Mouse (Mus musculus) cerebellum, adult 2 months (tissue): ENCODE measurements at regions not wholly inside any gene's neighbourhood (a gene's known extent, or its start where the extent isn't known, plus 50 kb on each side); places are given as distances from the start of the nearest gene placed in this dataset.

Experiments used
- CTCF ChIP-seq: fragments of 200-500 bp; IDR thresholded peaks from 2 replicates; pipeline ENCODE4 v1.5.1; 2011; ENCODE audit warnings: low read depth, mild to moderate bottlenecking, control low read depth, low read length, moderate library complexity, borderline replicate concordance; ENCODE audit not compliant: insufficient read depth
- POLR2A ChIP-seq: fragments of 200-500 bp; IDR thresholded peaks from 2 replicates; pipeline ENCODE4 v1.6.1; 2011; ENCODE audit warnings: low read length, control low read depth, borderline replicate concordance; ENCODE audit not compliant: insufficient read depth

GRCm38 (mm10) chr13:5408226-5408804 lies 453.0 kb upstream of the Klf6 start:
- TF ChIP-seq CTCF = no peak
- no peak for TF ChIP-seq POLR2A
